Mouse (Mus musculus) C2C12 (cell line): ENCODE measurements around the gene Fsip1. TPM values are rescaled to one million over a fixed set of nuclear protein-coding genes. Genes with fewer than 3 reads are reported as not detected.

Experiments
- H3K27me3 ChIP-seq: one replicate; pipeline ENCODE4 v1.6.1; 2011; ENCODE audit not compliant: control insufficient read depth, insufficient read depth, insufficient read length
- H3K36me3 ChIP-seq: one replicate; pipeline ENCODE4 v1.6.1; 2011; ENCODE audit not compliant: control insufficient read depth, insufficient read depth
- H3K4me3 ChIP-seq: one replicate; pipeline ENCODE4 v1.5.1; 2011; ENCODE audit warnings: mild to moderate bottlenecking, control low read depth; ENCODE audit not compliant: poor library complexity, insufficient read depth, severe bottlenecking
- H3K79me2 ChIP-seq: one replicate; pipeline ENCODE4 v1.6.1; 2011; ENCODE audit not compliant: control insufficient read depth, insufficient read depth
- H3K79me3 ChIP-seq: one replicate; pipeline ENCODE4 v1.6.1; 2011; ENCODE audit warnings: low read depth, control low read depth
- H3ac ChIP-seq: one replicate; pipeline ENCODE3; 2011; ENCODE audit warnings: low read depth; ENCODE audit not compliant: control insufficient read depth, insufficient read length
- CEBPB ChIP-seq: IDR thresholded peaks from one replicate; pipeline ENCODE4 v1.6.1; 2011; ENCODE audit warnings: low read depth, mild to moderate bottlenecking, control low read depth, moderate library complexity
- CTCF ChIP-seq: IDR thresholded peaks from one replicate; pipeline ENCODE4 v1.5.1; 2011; ENCODE audit not compliant: control insufficient read depth, insufficient read depth, insufficient read length
- FOSL1 ChIP-seq: IDR thresholded peaks from one replicate; pipeline ENCODE4 v1.8.0; 2011; ENCODE audit warnings: mild to moderate bottlenecking, low read length; ENCODE audit not compliant: poor library complexity, insufficient read depth, severe bottlenecking
- MAX ChIP-seq: IDR thresholded peaks from one replicate; pipeline ENCODE4 v1.6.1; 2011; ENCODE audit warnings: mild to moderate bottlenecking, control low read depth
- MYOD1 ChIP-seq: IDR thresholded peaks from one replicate; pipeline ENCODE4 v1.6.1; 2011; ENCODE audit warnings: low read depth; ENCODE audit not compliant: control insufficient read depth, insufficient read length
- MYOG ChIP-seq: IDR thresholded peaks from one replicate; pipeline ENCODE4 v1.6.1; 2011; ENCODE audit not compliant: control insufficient read depth, insufficient read length; ENCODE audit errors: extremely low read depth
- USF1 ChIP-seq: IDR thresholded peaks from one replicate; pipeline ENCODE4 v1.6.1; 2011; ENCODE audit warnings: low read depth, mild to moderate bottlenecking, control low read depth, moderate library complexity
- polyA plus RNA-seq: library from polyadenylated mRNA; unstranded; fragments of >200 nt; fragmentation: generic; extraction: Trizol; gene quantifications from one replicate; pipeline ENCODE4 v1.2.1, GENCODE M21; 2012; ENCODE audit warnings: missing spikeins

The Fsip1 gene
- polyA plus RNA-seq, 1 experiment: 0.09 TPM

DNA sequence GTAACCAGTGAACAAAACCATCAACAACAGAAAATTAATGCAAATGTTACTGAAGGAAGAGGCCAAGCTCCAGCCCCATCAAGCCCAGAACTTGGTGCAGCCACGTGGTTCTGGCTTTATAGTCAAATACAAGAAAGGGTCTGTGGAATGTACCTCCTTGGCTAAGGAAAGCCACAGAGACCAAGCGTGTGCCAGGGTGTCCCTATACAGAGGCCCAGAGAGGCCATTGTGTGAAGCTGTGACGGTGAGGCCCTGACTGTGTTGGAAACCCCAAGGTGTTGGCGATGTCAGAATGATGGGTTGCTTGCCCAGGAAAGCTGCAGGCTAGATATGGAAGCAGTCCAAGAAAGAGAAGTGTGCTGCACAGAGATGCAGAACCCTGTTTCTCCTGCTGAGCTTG lies 89.0 kb downstream of the Fsip1 start:
- no peaks in the 10 kb centered on the region for H3K79me3 ChIP-seq
- H3K4me3 ChIP-seq: no peak overlapping the region
- H3K79me2 ChIP-seq: no peaks in the 10 kb centered on the region
- no peak overlapping the region for H3ac ChIP-seq
- no peaks in the 10 kb centered on the region for H3K27me3 ChIP-seq
- H3K36me3 ChIP-seq: no peaks in the 10 kb centered on the region
- TF ChIP-seq FOSL1 (no peak), MYOG (no peak), MAX (no peak), MYOD1 (no peak), CTCF (no peak), USF1 (no peak), CEBPB (no peak)

- no peak for TF ChIP-seq MAX
- no peak for TF ChIP-seq FOSL1
- TF ChIP-seq USF1: no peak
- TF ChIP-seq MYOG: no peak
- TF ChIP-seq MYOD1: no peak
- no peak for TF ChIP-seq CEBPB
- no peak for TF ChIP-seq CTCF
- Histone ChIP-seq H3K27me3 (no peaks in the 10 kb centered on the region), H3K79me2 (no peaks in the 10 kb centered on the region), H3K4me3 (no peak overlapping the region), H3K79me3 (no peaks in the 10 kb centered on the region), H3ac (no peak overlapping the region), H3K36me3 (no peaks in the 10 kb centered on the region)
Measured at GRCm38 (mm10) chr2:118165691-118166090, 91.1 kb downstream of the Fsip1 start.

- H3K79me2 ChIP-seq: no peaks in the 10 kb centered on the region
- TF ChIP-seq MYOG: no peak
- no peak for TF ChIP-seq CTCF
- TF ChIP-seq MAX: no peak
- no peak for TF ChIP-seq USF1
- TF ChIP-seq MYOD1: no peak
- no peak for TF ChIP-seq CEBPB
- TF ChIP-seq FOSL1: no peak
- H3K79me3 ChIP-seq: no peaks in the 10 kb centered on the region
Measured at GRCm38 (mm10) chr2:118164137-118164536, 92.6 kb downstream of the Fsip1 start.

DNA sequence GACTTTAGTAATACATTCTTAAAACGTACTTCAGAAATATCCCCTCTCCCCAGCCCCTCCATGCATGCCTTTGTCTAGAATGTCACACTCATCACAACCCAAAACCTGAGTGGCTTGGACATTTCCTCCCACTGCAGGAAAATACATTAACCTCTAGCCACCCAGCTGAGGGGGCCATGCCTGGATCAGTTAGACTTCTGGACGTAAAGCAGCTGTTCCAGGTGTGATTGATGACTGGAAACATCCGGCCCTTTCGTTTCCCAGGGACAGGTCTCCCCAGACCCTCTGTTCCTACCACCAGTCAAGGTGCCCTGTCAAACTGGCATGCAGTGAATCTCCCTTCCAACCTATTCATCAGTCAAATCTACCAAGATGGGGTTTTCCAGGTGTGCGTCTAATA lies 94.3 kb downstream of the Fsip1 start:
- H3K79me3 ChIP-seq: no peaks in the 10 kb centered on the region
- no peak overlapping the region for H3ac ChIP-seq
- no peaks in the 10 kb centered on the region for H3K79me2 ChIP-seq
- H3K36me3 ChIP-seq: no peaks in the 10 kb centered on the region
- TF ChIP-seq USF1: no peak
- TF ChIP-seq CEBPB: no peak
- no peak for TF ChIP-seq FOSL1
- no peak for TF ChIP-seq MAX
- no peak for TF ChIP-seq MYOD1
- no peak for TF ChIP-seq MYOG
- no peak for TF ChIP-seq CTCF
- no peaks in the 10 kb centered on the region for H3K27me3 ChIP-seq
- H3K4me3 ChIP-seq: no peak overlapping the region

More at GRCm38 (mm10) chr2:118164137-118164536, 92.6 kb downstream of the Fsip1 start:
- Histone ChIP-seq H3K36me3 (no peaks in the 10 kb centered on the region), H3K4me3 (no peak overlapping the region), H3K27me3 (no peaks in the 10 kb centered on the region), H3ac (no peak overlapping the region)

- no peak overlapping the region for H3K4me3 ChIP-seq
- no peak for TF ChIP-seq MYOD1
- TF ChIP-seq MAX: no peak
- no peak for TF ChIP-seq CTCF
- no peak for TF ChIP-seq MYOG
- no peak for TF ChIP-seq CEBPB
- TF ChIP-seq USF1: no peak
- TF ChIP-seq FOSL1: no peak
- H3K79me2 ChIP-seq: no peaks in the 10 kb centered on the region
- H3K36me3 ChIP-seq: no peaks in the 10 kb centered on the region
- no peaks in the 10 kb centered on the region for H3K27me3 ChIP-seq
- H3ac ChIP-seq: no peak overlapping the region
- no peaks in the 10 kb centered on the region for H3K79me3 ChIP-seq
Measured at GRCm38 (mm10) chr2:118160991-118161390, 95.8 kb downstream of the Fsip1 start.

GRCm38 (mm10) chr2:118160547-118160946 lies 96.2 kb downstream of the Fsip1 start:
- H3K36me3 ChIP-seq: no peaks in the 10 kb centered on the region
- no peaks in the 10 kb centered on the region for H3K79me3 ChIP-seq
- no peak overlapping the region for H3ac ChIP-seq
- no peaks in the 10 kb centered on the region for H3K27me3 ChIP-seq
- H3K79me2 ChIP-seq: no peaks in the 10 kb centered on the region
- no peak for TF ChIP-seq FOSL1
- TF ChIP-seq MYOG: no peak
- no peak for TF ChIP-seq MYOD1
- no peak for TF ChIP-seq MAX
- no peak for TF ChIP-seq CEBPB
- TF ChIP-seq CTCF: no peak
- TF ChIP-seq USF1: no peak
- no peak overlapping the region for H3K4me3 ChIP-seq
